Mouse (Mus musculus) layer of hippocampus, postnatal 10 days (tissue): Measurements from ENCODE around the gene Blzf1. TPM values are rescaled to one million over a fixed set of nuclear protein-coding genes. Genes with fewer than 3 reads are reported as not detected.

ENCODE experiments used
- DNase-seq, 2 experiments: peaks; one replicate each; pipeline ENCODE4 v3.0.0; 2021; ENCODE audit warnings: low spot score in 2 of 2
- total RNA-seq, 2 experiments: library from RNA; stranded (reverse); gene quantifications; 2 replicates each; pipeline ENCODE4 v1.2.3; 2021

Blzf1 gene
- total RNA-seq, 2 experiments from 2014 or later, result 25.8 to 29.8 TPM

DNA sequence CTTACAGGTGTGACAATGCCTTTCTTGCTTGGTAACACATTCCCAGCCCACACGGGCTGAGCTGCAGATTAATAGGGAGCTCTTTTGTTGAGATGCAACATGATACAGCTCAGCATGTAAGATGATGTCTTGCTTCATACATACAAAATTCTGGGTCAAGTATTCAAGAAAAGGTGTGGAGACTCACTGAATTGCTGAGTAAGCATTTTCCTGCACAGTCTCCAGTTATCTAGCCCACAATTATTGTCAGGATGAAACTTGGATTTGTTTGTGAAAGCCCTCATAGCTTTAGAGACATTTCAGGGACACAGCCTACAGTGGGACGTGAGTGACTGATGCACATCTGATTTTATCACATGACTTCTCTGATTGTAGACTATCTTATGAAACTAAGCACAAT lies 65.8 kb downstream of the Blzf1 start:
- no peak for DNase-seq

Other genes with a start within 250 kb of the Blzf1 start
- under 1 TPM in 1 of 2 experiments, not detected in 1; 0.16 TPM for gene Sell, start 245.5 kb downstream of the Blzf1 start, total RNA-seq
- gene Selp, start 192.2 kb downstream of the Blzf1 start, total RNA-seq, result under 1 TPM in 1 of 2 experiments, not detected in 1; 0.16 TPM
- gene F5, start 155.7 kb downstream of the Blzf1 start, total RNA-seq, result 1 to 10 TPM in 1 of 2 experiments, under 1 TPM in 1; 0.40 to 1.4 TPM
- gene Slc19a2, start 58.4 kb downstream of the Blzf1 start, total RNA-seq, result 10 to 100 TPM in 1 of 2 experiments, 1 to 10 TPM in 1; 9.8 to 10.1 TPM
- 10 to 100 TPM; 20.2 TPM for gene Ccdc181, start 31.9 kb downstream of the Blzf1 start, total RNA-seq
- 10 to 100 TPM; 21.7 to 23.8 TPM for gene Nme7, start 3.4 kb downstream of the Blzf1 start, total RNA-seq
- gene Atp1b1, start 150.9 kb upstream of the Blzf1 start, total RNA-seq, result 1,000 to 10,000 TPM; 1,433 to 1,539 TPM